Mouse (Mus musculus) lung, postnatal 0 days (tissue): ENCODE measurements around the gene Sdccag8. TPM values are rescaled to one million over a fixed set of nuclear protein-coding genes. Genes with fewer than 3 reads are reported as not detected.

ENCODE experiments used
- ATAC-seq: fragments of 200-750 bp; cut with Nextera tagmentation; 2 replicates; pipeline ENCODE4 v1.8.0; 2017; ENCODE audit warnings: moderate library complexity
- DNase-seq: peaks from one replicate; pipeline ENCODE4 v3.0.0-alpha.2; 2016; ENCODE audit warnings: low spot score
- H3K27ac ChIP-seq: fragments of 300-500 bp; sonication (generic); 2 replicates; pipeline ENCODE4 v1.5.1; 2014; ENCODE audit warnings: antibody characterized with exemption, mild to moderate bottlenecking, low read length, mixed read lengths
- H3K27me3 ChIP-seq: fragments of 300-500 bp; sonication (generic); replicated peaks from 2 replicates; pipeline ENCODE4 v1.6.1; 2014; ENCODE audit warnings: low read length, mixed read lengths; ENCODE audit not compliant: insufficient read depth
- H3K36me3 ChIP-seq: fragments of 300-500 bp; sonication (generic); 2 replicates; pipeline ENCODE4 v1.6.1; 2014; ENCODE audit warnings: low read length, mixed read lengths; ENCODE audit not compliant: insufficient read depth
- H3K4me1 ChIP-seq: fragments of 300-500 bp; sonication (generic); 2 replicates; pipeline ENCODE4 v1.6.1; 2014; ENCODE audit warnings: antibody characterized with exemption, low read depth, low read length, mixed read lengths; ENCODE audit not compliant: insufficient read depth
- H3K4me2 ChIP-seq: fragments of 300-500 bp; sonication (generic); replicated peaks from 2 replicates; pipeline ENCODE4 v1.6.1; 2014; ENCODE audit warnings: low read depth, mild to moderate bottlenecking, low read length, moderate library complexity, mixed read lengths
- H3K4me3 ChIP-seq: fragments of 300-500 bp; sonication (generic); 2 replicates; pipeline ENCODE4 v1.5.1; 2014; ENCODE audit warnings: low read depth, low read length
- H3K9ac ChIP-seq: fragments of 300-500 bp; sonication (generic); replicated peaks from 2 replicates; pipeline ENCODE4 v1.6.1; 2014; ENCODE audit warnings: low read depth, mild to moderate bottlenecking
- H3K9me3 ChIP-seq: fragments of 300-500 bp; sonication (generic); 2 replicates; pipeline ENCODE4 v1.6.1; 2016; ENCODE audit warnings: low read length, mixed read lengths
- CTCF ChIP-seq: IDR thresholded peaks from 2 replicates; pipeline ENCODE4 v1.5.1; 2016; ENCODE audit warnings: antibody characterized with exemption, mild to moderate bottlenecking
- EP300 ChIP-seq: IDR thresholded peaks from 2 replicates; pipeline ENCODE4 v1.6.1; 2016; ENCODE audit warnings: antibody characterized with exemption, mild to moderate bottlenecking, control low read depth
- WGBS: fragments of 180-500 bp; shearing (Covaris S2); extraction: QIAGEN DNeasy Blood & Tissue Kit; methylation state at CpG from one replicate; pipeline ENCODE4 v1.1.7; 2014; 5-methylcytosine and 5-hydroxymethylcytosine counted together
- polyA plus RNA-seq: library from polyadenylated mRNA; unstranded; fragments of >200 nt; fragmentation: Nextera tagmentation; extraction: Ambion mirVana; gene quantifications from 2 replicates; pipeline ENCODE4 v1.2.1, GENCODE M21; 2015

Gene Sdccag8
- polyA plus RNA-seq, 1 experiment from 2014 or later, result 14.5 TPM

GRCm38 (mm10) chr1:176879614-176880013 lies 65.2 kb downstream of the Sdccag8 start:
- WGBS, result 68% methylated on average over 6 of the region's 6 CpGs

DNA sequence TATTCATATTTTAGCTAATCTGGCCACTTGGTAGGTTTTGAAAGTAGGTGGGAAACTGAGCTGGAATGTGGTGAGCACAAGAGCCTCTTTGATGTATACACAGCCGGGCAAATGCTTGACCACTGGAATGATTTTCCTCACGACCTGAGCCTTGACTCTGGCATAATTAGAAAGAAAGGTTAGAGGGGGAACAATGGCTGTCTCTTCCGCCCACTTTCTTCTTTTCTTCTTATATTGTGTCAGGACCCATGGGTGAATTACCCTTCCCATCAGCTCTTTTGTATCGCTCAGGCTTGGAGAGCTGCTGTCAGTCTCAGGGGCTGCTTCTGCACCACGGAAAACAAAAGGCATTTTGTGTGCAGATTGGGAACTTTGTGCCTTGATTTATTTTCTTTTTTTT lies 65.6 kb downstream of the Sdccag8 start:
- no peak for ATAC-seq
- no peaks in the 10 kb centered on the region for H3K36me3 ChIP-seq

More at GRCm38 (mm10) chr1:176879614-176880013, 65.2 kb downstream of the Sdccag8 start:
- Histone ChIP-seq H3K4me2 (no peak overlapping the region), H3K4me1 (no peaks in the 10 kb centered on the region), H3K27me3 (no peaks in the 10 kb centered on the region), H3K36me3 (no peaks in the 10 kb centered on the region), H3K9me3 (no peaks in the 10 kb centered on the region), H3K9ac (no peak overlapping the region), H3K27ac (no peak overlapping the region), H3K4me3 (no peak overlapping the region)
- TF ChIP-seq EP300 (no peak), CTCF (no peak)
- no peak for ATAC-seq
- DNase-seq, result no peak

DNA sequence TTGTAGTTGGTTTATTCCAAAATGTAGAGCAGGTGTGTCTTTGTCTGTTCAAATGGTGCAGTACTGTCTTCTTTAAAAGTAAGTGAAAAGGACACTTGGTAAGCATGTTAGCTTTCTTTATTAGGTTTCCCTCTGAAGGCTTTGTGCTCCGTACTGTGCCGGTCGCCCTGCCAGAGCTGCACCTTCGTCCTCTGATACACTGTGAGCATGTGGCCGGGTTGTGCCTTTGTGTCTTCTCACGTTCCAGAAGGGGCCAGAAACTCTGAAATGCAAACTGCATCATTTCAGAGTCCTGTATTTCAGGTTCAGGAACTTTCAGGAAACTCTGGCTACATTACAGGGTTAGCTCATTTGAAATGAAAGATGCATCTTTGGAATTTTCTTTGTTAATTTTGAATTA lies 66.5 kb downstream of the Sdccag8 start:
- DNase-seq (no peak), ATAC-seq (no peak)
- Histone ChIP-seq H3K36me3 (no peaks in the 10 kb centered on the region), H3K9ac (no peak overlapping the region), H3K4me3 (no peak overlapping the region), H3K4me1 (no peaks in the 10 kb centered on the region), H3K9me3 (no peaks in the 10 kb centered on the region), H3K4me2 (no peak overlapping the region), H3K27ac (no peak overlapping the region), H3K27me3 (no peaks in the 10 kb centered on the region)
- TF ChIP-seq EP300 (no peak), CTCF (no peak)
- 76% methylated on average over 6 of the region's 6 CpGs for WGBS

More for the DNA sequence above, 65.6 kb downstream of the Sdccag8 start:
- H3K4me3 ChIP-seq, result no peak overlapping the region
- no peak overlapping the region for H3K27ac ChIP-seq
- WGBS, result 48% methylated on average over 5 of the region's 5 CpGs
- H3K4me1 ChIP-seq, result no peaks in the 10 kb centered on the region
- no peaks in the 10 kb centered on the region for H3K27me3 ChIP-seq
- no peak for DNase-seq
- H3K9ac ChIP-seq, result no peak overlapping the region
- no peaks in the 10 kb centered on the region for H3K9me3 ChIP-seq
- no peak overlapping the region for H3K4me2 ChIP-seq
- no peak for TF ChIP-seq CTCF
- TF ChIP-seq EP300, result no peak

- Histone ChIP-seq H3K4me1 (no peaks in the 10 kb centered on the region), H3K36me3 (no peaks in the 10 kb centered on the region), H3K4me2 (no peak overlapping the region), H3K9ac (no peak overlapping the region), H3K9me3 (no peaks in the 10 kb centered on the region), H3K27me3 (no peaks in the 10 kb centered on the region), H3K27ac (no peak overlapping the region), H3K4me3 (no peak overlapping the region)
- WGBS, result 81% methylated on average over 17 of the region's 17 CpGs
- no peak for TF ChIP-seq EP300
- TF ChIP-seq CTCF, result no peak
- DNase-seq, result no peak
- no peak for ATAC-seq
Measured at GRCm38 (mm10) chr1:176885207-176885933, 70.9 kb downstream of the Sdccag8 start.

DNA sequence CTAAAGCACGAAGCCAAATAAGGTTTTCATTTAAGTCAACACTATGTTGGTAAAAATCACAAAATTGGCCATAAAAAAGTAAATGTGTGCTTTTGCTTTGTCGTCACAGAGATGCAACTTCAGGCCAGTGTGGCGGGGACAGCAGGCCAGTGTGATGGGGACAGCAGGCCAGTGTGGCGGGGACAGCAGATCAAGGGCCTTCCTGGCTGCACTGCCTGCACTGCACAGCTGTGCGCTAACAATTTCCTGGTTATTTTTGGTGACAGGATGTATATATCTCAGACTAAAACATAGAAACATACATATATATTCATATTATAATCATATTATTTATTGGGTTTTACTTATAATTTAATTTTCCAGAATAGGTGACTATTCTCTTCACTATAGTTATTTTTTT lies 71.5 kb downstream of the Sdccag8 start:
- ATAC-seq, result no peak
- Histone ChIP-seq H3K36me3 (no peaks in the 10 kb centered on the region), H3K27me3 (no peaks in the 10 kb centered on the region), H3K4me2 (no peak overlapping the region), H3K4me3 (no peak overlapping the region), H3K27ac (no peak overlapping the region), H3K4me1 (no peaks in the 10 kb centered on the region), H3K9ac (no peak overlapping the region), H3K9me3 (no peaks in the 10 kb centered on the region)
- no peak for DNase-seq
- 71% methylated on average over 5 of the region's 5 CpGs for WGBS
- TF ChIP-seq CTCF (no peak), EP300 (no peak)

DNA sequence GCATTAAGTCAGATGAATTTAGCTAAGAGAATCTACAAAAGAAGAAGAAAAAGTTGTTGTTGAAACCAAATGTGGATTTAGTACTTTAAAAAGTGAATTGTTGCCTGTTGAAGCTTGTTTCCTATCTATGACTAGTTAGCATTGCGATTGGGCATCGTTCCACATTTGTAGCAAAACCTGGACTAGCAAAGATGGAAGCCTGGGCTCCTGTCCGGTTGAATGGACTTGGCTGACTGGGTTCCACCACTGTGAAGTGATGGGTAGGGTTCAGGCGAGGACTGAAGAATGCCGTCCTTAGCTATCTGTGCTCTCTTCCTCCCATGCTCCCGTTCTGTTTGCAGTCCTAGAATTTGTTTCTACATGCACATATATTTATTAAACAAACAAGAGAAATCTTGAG lies 89.3 kb downstream of the Sdccag8 start:
- WGBS, result 76% methylated on average over 6 of the region's 6 CpGs
- H3K4me2 ChIP-seq, result no peak overlapping the region
- ATAC-seq, result no peak

More for the DNA sequence above, 89.3 kb downstream of the Sdccag8 start:
- Histone ChIP-seq H3K36me3 (no peaks in the 10 kb centered on the region), H3K27ac (no peak overlapping the region), H3K4me1 (no peaks in the 10 kb centered on the region), H3K27me3 (no peaks in the 10 kb centered on the region), H3K9me3 (no peaks in the 10 kb centered on the region), H3K9ac (no peak overlapping the region), H3K4me3 (no peak overlapping the region)
- TF ChIP-seq EP300 (no peak), CTCF (no peak)
- DNase-seq, result no peak
